Mouse (Mus musculus): ENCODE results near the gene Yju2. TPM values are rescaled to one million over a fixed set of nuclear protein-coding genes. Genes with fewer than 3 reads are reported as not detected.

Gene Yju2
- polyA plus RNA-seq, 1 experiment from 2014 or later, result 22.3 TPM

- Histone ChIP-seq H3K4me2 (ENCODE audit: low read depth, severe bottlenecking) (peak overlapping the region; percentile 54), H3K36me3 (ENCODE audit: control insufficient read depth, insufficient read depth, low read length) (no peaks in the 10 kb centered on the region; the same call in 1 of the 2 replicates), H3K27me3 (ENCODE audit: control insufficient read depth, insufficient read depth, low read length) (0 out of 2 replicates have a peak, but pooled peaks cover 3% of the 10 kb centered on the region), H3K4me1 (ENCODE audit: control insufficient read depth, insufficient read depth, low read length) (no peaks in the 10 kb centered on the region), H3K27ac (replicated peaks; ENCODE audit: low read depth, low read length) (no peak overlapping the region), H3K9me3 (ENCODE audit: control insufficient read depth, low read length) (no peaks in the 10 kb centered on the region), H3K4me3 (ENCODE audit: low read depth, low read length) (peak overlapping the region; percentile 35), H3K9ac (ENCODE audit: low read length) (no peak overlapping the region)
- 31% methylated on average over 6 of the region's 6 CpGs for WGBS
- ATAC-seq (ENCODE audit: insufficient number of reproducible peaks, low FRiP score, low TSS enrichment, low read depth) (no peak), DNase-seq (ENCODE audit: low spot score) (no peak)
Observed at GRCm38 (mm10) chr17:55956591-55956990, 2.3 kb upstream of the Yju2 start.

- no peak overlapping the region for H3K9ac ChIP-seq (ENCODE audit: low read length)
Observed at GRCm38 (mm10) chr17:55957168-55957567, 1.7 kb upstream of the Yju2 start.

GRCm38 (mm10) chr17:55957726-55958583 lies 944 bp upstream of the Yju2 start:
- Histone ChIP-seq H3K4me2 (ENCODE audit: low read depth, severe bottlenecking) (peak overlapping the region; percentile 65), H3K27me3 (ENCODE audit: control insufficient read depth, insufficient read depth, low read length) (0 out of 2 replicates have a peak, but pooled peaks cover 3% of the 10 kb centered on the region), H3K4me3 (ENCODE audit: low read depth, low read length) (peak overlapping the region; percentile 37), H3K9me3 (ENCODE audit: control insufficient read depth, low read length) (no peaks in the 10 kb centered on the region), H3K9ac (ENCODE audit: low read length) (peak overlapping the region; percentile 57; the same call in 1 of the 2 replicates), H3K27ac (replicated peaks; ENCODE audit: low read depth, low read length) (no peak overlapping the region), H3K36me3 (ENCODE audit: control insufficient read depth, insufficient read depth, low read length) (peaks cover 3% of the 10 kb centered on the region; the same call in 1 of the 2 replicates), H3K4me1 (ENCODE audit: control insufficient read depth, insufficient read depth, low read length) (no peaks in the 10 kb centered on the region)
- WGBS, result 83% methylated on average over 13 of the region's 13 CpGs
- ATAC-seq (ENCODE audit: insufficient number of reproducible peaks, low FRiP score, low TSS enrichment, low read depth) (no peak), DNase-seq (ENCODE audit: low spot score) (no peak)

More at GRCm38 (mm10) chr17:55957168-55957567, 1.7 kb upstream of the Yju2 start:
- ATAC-seq (ENCODE audit: insufficient number of reproducible peaks, low FRiP score, low TSS enrichment, low read depth) (no peak), DNase-seq (ENCODE audit: low spot score) (peak; percentile 86)
- no peak overlapping the region for H3K4me2 ChIP-seq (ENCODE audit: low read depth, severe bottlenecking)
- WGBS, result 17% methylated on average over 9 of the region's 9 CpGs
- peaks cover 3% of the 10 kb centered on the region; the same call in 1 of the 2 replicates for H3K36me3 ChIP-seq (ENCODE audit: control insufficient read depth, insufficient read depth, low read length)
- no peak overlapping the region for H3K27ac ChIP-seq (replicated peaks; ENCODE audit: low read depth, low read length)
- no peaks in the 10 kb centered on the region for H3K4me1 ChIP-seq (ENCODE audit: control insufficient read depth, insufficient read depth, low read length)
- H3K9me3 ChIP-seq (ENCODE audit: control insufficient read depth, low read length), result no peaks in the 10 kb centered on the region
- no peak overlapping the region for H3K4me3 ChIP-seq (ENCODE audit: low read depth, low read length)
- H3K27me3 ChIP-seq (ENCODE audit: control insufficient read depth, insufficient read depth, low read length), result 0 out of 2 replicates have a peak, but pooled peaks cover 3% of the 10 kb centered on the region

GRCm38 (mm10) chr17:55958584-55958886 lies 364 bp upstream of the Yju2 start:
- H3K9ac ChIP-seq (ENCODE audit: low read length), result peak overlapping the region; percentile 57; the same call in 1 of the 2 replicates
- peak overlapping the region; percentile 88 for H3K27ac ChIP-seq (replicated peaks; ENCODE audit: low read depth, low read length)
- ATAC-seq (ENCODE audit: insufficient number of reproducible peaks, low FRiP score, low TSS enrichment, low read depth) (no peak), DNase-seq (ENCODE audit: low spot score) (no peak)
- peak overlapping the region; percentile 65 for H3K4me2 ChIP-seq (ENCODE audit: low read depth, severe bottlenecking)
- no peaks in the 10 kb centered on the region for H3K4me1 ChIP-seq (ENCODE audit: control insufficient read depth, insufficient read depth, low read length)
- 27% methylated on average over 2 of the region's 2 CpGs for WGBS
- H3K27me3 ChIP-seq (ENCODE audit: control insufficient read depth, insufficient read depth, low read length), result 0 out of 2 replicates have a peak, but pooled peaks cover 3% of the 10 kb centered on the region
- no peaks in the 10 kb centered on the region for H3K9me3 ChIP-seq (ENCODE audit: control insufficient read depth, low read length)
- peak overlapping the region; percentile 37 for H3K4me3 ChIP-seq (ENCODE audit: low read depth, low read length)
- H3K36me3 ChIP-seq (ENCODE audit: control insufficient read depth, insufficient read depth, low read length), result peaks cover 3% of the 10 kb centered on the region; the same call in 1 of the 2 replicates

GRCm38 (mm10) chr17:55959946-55960740 lies 1.2 kb downstream of the Yju2 start:
- Histone ChIP-seq H3K4me3 (ENCODE audit: low read depth, low read length) (peak overlapping the region; percentile 37), H3K27me3 (ENCODE audit: control insufficient read depth, insufficient read depth, low read length) (no peaks in the 10 kb centered on the region), H3K9me3 (ENCODE audit: control insufficient read depth, low read length) (no peaks in the 10 kb centered on the region), H3K36me3 (ENCODE audit: control insufficient read depth, insufficient read depth, low read length) (peaks cover 8% of the 10 kb centered on the region; the same call in 1 of the 2 replicates), H3K27ac (replicated peaks; ENCODE audit: low read depth, low read length) (no peak overlapping the region), H3K4me1 (ENCODE audit: control insufficient read depth, insufficient read depth, low read length) (no peaks in the 10 kb centered on the region), H3K4me2 (ENCODE audit: low read depth, severe bottlenecking) (peak overlapping the region; percentile 45), H3K9ac (ENCODE audit: low read length) (peak overlapping the region; percentile 13; the same call in 1 of the 2 replicates)
- WGBS, result 81% methylated on average over 10 of the region's 10 CpGs
- DNase-seq (ENCODE audit: low spot score) (no peak), ATAC-seq (ENCODE audit: insufficient number of reproducible peaks, low FRiP score, low TSS enrichment, low read depth) (no peak)

- Histone ChIP-seq H3K36me3 (ENCODE audit: control insufficient read depth, insufficient read depth, low read length) (peaks cover 8% of the 10 kb centered on the region; the same call in 1 of the 2 replicates), H3K27me3 (ENCODE audit: control insufficient read depth, insufficient read depth, low read length) (no peaks in the 10 kb centered on the region), H3K9ac (ENCODE audit: low read length) (no peak overlapping the region), H3K9me3 (ENCODE audit: control insufficient read depth, low read length) (no peaks in the 10 kb centered on the region), H3K4me3 (ENCODE audit: low read depth, low read length) (no peak overlapping the region), H3K4me2 (ENCODE audit: low read depth, severe bottlenecking) (no peak overlapping the region), H3K4me1 (ENCODE audit: control insufficient read depth, insufficient read depth, low read length) (no peaks in the 10 kb centered on the region), H3K27ac (replicated peaks; ENCODE audit: low read depth, low read length) (no peak overlapping the region)
- DNase-seq (ENCODE audit: low spot score), result no peak
- ATAC-seq (ENCODE audit: insufficient number of reproducible peaks, low FRiP score, low TSS enrichment, low read depth), result no peak
Observed at GRCm38 (mm10) chr17:55960791-55961190, 1.9 kb downstream of the Yju2 start.

- DNase-seq (ENCODE audit: low spot score) (no peak), ATAC-seq (ENCODE audit: insufficient number of reproducible peaks, low FRiP score, low TSS enrichment, low read depth) (no peak)
- no peak overlapping the region for H3K27ac ChIP-seq (replicated peaks; ENCODE audit: low read depth, low read length)
- H3K4me3 ChIP-seq (ENCODE audit: low read depth, low read length), result no peak overlapping the region
- WGBS, result 94% methylated on average over 7 of the region's 7 CpGs
- H3K4me2 ChIP-seq (ENCODE audit: low read depth, severe bottlenecking), result no peak overlapping the region
- H3K9me3 ChIP-seq (ENCODE audit: control insufficient read depth, low read length), result no peaks in the 10 kb centered on the region
- H3K9ac ChIP-seq (ENCODE audit: low read length), result no peak overlapping the region
- H3K4me1 ChIP-seq (ENCODE audit: control insufficient read depth, insufficient read depth, low read length), result no peaks in the 10 kb centered on the region
- H3K36me3 ChIP-seq (ENCODE audit: control insufficient read depth, insufficient read depth, low read length), result peaks cover 11% of the 10 kb centered on the region
- H3K27me3 ChIP-seq (ENCODE audit: control insufficient read depth, insufficient read depth, low read length), result no peaks in the 10 kb centered on the region
Observed at GRCm38 (mm10) chr17:55961631-55962030, 2.7 kb downstream of the Yju2 start.

- WGBS, result 92% methylated on average over 14 of the region's 14 CpGs
- Histone ChIP-seq H3K27ac (replicated peaks; ENCODE audit: low read depth, low read length) (no peak overlapping the region), H3K9ac (ENCODE audit: low read length) (no peak overlapping the region), H3K4me1 (ENCODE audit: control insufficient read depth, insufficient read depth, low read length) (no peaks in the 10 kb centered on the region), H3K27me3 (ENCODE audit: control insufficient read depth, insufficient read depth, low read length) (no peaks in the 10 kb centered on the region), H3K9me3 (ENCODE audit: control insufficient read depth, low read length) (no peaks in the 10 kb centered on the region), H3K4me3 (ENCODE audit: low read depth, low read length) (no peak overlapping the region), H3K4me2 (ENCODE audit: low read depth, severe bottlenecking) (no peak overlapping the region), H3K36me3 (ENCODE audit: control insufficient read depth, insufficient read depth, low read length) (peaks cover 17% of the 10 kb centered on the region)
- no peak for ATAC-seq (ENCODE audit: insufficient number of reproducible peaks, low FRiP score, low TSS enrichment, low read depth)
- no peak for DNase-seq (ENCODE audit: low spot score)
Observed at GRCm38 (mm10) chr17:55963171-55963570, 4.3 kb downstream of the Yju2 start.
